Mouse (Mus musculus) kidney, embryonic 14.5 days (tissue): ENCODE results near the gene Bcl2a1a. TPM values are rescaled to one million over a fixed set of nuclear protein-coding genes. Genes with fewer than 3 reads are reported as not detected.
"Not testable (repeated sequence)": the region's sequence is repeated elsewhere in the genome, so short reads cannot be mapped to it uniquely, and the experiment has no call there.

Experiments used
- ATAC-seq: fragments of 200-750 bp; cut with Nextera tagmentation; 2 replicates; pipeline ENCODE4 v1.8.0; 2017; ENCODE audit warnings: moderate number of reproducible peaks, mild to moderate bottlenecking, moderate TSS enrichment, moderate library complexity; ENCODE audit not compliant: low FRiP score, low TSS enrichment
- H3K27ac ChIP-seq: fragments of 300-500 bp; sonication (generic); 2 replicates; pipeline ENCODE4 v1.5.1; 2014; ENCODE audit warnings: low read depth, mild to moderate bottlenecking, low read length, moderate library complexity, mixed read lengths
- H3K27me3 ChIP-seq: fragments of 300-500 bp; sonication (generic); 2 replicates; pipeline ENCODE4 v1.6.1; 2014; ENCODE audit warnings: mild to moderate bottlenecking, low read length; ENCODE audit not compliant: control insufficient read depth, insufficient read depth
- H3K36me3 ChIP-seq: fragments of 300-500 bp; sonication (generic); 2 replicates; pipeline ENCODE4 v1.6.1; 2014; ENCODE audit warnings: low read length, mixed read lengths; ENCODE audit not compliant: control insufficient read depth, insufficient read depth
- H3K4me1 ChIP-seq: fragments of 300-500 bp; sonication (generic); 2 replicates; pipeline ENCODE4 v1.6.1; 2014; ENCODE audit warnings: low read length, mixed read lengths; ENCODE audit not compliant: control insufficient read depth, insufficient read depth
- H3K4me2 ChIP-seq: fragments of 300-500 bp; sonication (generic); replicated peaks from 2 replicates; pipeline ENCODE4 v1.6.1; 2014; ENCODE audit warnings: low read depth, mild to moderate bottlenecking, low read length
- H3K4me3 ChIP-seq: fragments of 300-500 bp; sonication (generic); 2 replicates; pipeline ENCODE4 v1.5.1; 2014; ENCODE audit warnings: mild to moderate bottlenecking, low read length
- H3K9ac ChIP-seq: fragments of 300-500 bp; sonication (generic); 2 replicates; pipeline ENCODE4 v1.6.1; 2014; ENCODE audit warnings: low read depth, mild to moderate bottlenecking, low read length, moderate library complexity
- H3K9me3 ChIP-seq: fragments of 300-500 bp; sonication (generic); 2 replicates; pipeline ENCODE4 v1.6.1; 2016; ENCODE audit warnings: low read length; ENCODE audit not compliant: control insufficient read depth
- WGBS: fragments of 180-500 bp; shearing (Covaris S2); extraction: QIAGEN DNeasy Blood & Tissue Kit; methylation state at CpG from one replicate; pipeline ENCODE4 v1.1.7; 2014; 5-methylcytosine and 5-hydroxymethylcytosine counted together
- polyA plus RNA-seq: library from polyadenylated mRNA; unstranded; fragments of >200 nt; fragmentation: Nextera tagmentation; extraction: Ambion mirVana; gene quantifications from 2 replicates; pipeline ENCODE4 v1.2.1, GENCODE M21; 2014

The Bcl2a1a gene
- not detected in 2 replicates for polyA plus RNA-seq

DNA sequence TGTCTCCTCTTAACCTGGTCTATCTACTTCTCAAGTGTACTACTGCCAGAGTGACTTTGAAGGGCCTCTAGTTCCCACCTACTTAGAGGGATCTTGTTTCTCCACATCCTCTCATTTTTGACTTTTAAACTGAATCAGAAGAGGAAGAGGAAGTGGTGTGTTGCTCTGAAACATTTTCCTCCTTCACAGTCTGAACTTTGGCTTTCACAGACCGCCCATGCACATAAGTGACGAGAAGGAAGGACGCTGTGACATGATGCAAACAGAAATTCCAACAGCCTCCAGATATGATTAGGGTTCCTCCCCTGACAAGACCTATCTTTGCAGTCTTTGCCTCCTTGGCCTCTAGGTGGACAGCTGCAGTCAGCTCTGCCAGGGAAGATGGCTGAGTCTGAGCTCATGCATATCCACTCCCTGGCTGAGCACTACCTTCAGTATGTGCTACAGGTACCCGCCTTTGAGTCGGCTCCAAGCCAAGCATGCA lies at the start of gene Bcl2a1a:
Bcl2a1a (plus strand) TSS at position 231 of the 484 bp plus-strand sequence.
- not testable (repeated sequence) for H3K4me2 ChIP-seq, ATAC-seq
- 80% methylated on average over 5 of the region's 5 CpGs for WGBS

DNA sequence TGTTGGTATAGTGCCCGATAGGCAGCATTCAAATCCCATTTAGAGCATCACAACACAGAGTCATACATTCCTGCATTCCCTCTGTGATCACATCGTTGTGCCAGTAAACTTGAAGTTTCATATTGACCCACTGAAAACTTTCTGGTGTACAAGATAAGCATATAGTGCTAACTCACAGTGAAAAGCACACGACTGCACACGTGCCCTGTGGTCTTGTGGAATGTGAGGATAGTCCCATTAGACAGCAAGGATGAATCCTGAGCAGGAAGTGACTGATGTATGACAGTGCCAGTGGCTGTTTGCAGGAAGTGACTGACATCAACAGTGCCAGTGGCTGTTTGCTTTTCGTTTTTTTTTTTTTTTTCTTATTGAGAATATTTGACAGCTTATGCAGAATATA lies 40.1 kb upstream of the Bcl2a1a start:
- 84% methylated on average over 4 of the region's 5 CpGs for WGBS
- H3K36me3 ChIP-seq, H3K4me2 ChIP-seq, H3K4me1 ChIP-seq, H3K27ac ChIP-seq, H3K27me3 ChIP-seq, H3K9ac ChIP-seq, ATAC-seq, H3K9me3 ChIP-seq, H3K4me3 ChIP-seq: not testable (repeated sequence)

More for the DNA sequence above, at the start of gene Bcl2a1a:
- not testable (repeated sequence) for H3K36me3 ChIP-seq, H3K27ac ChIP-seq, H3K9ac ChIP-seq, H3K4me3 ChIP-seq, H3K9me3 ChIP-seq, H3K27me3 ChIP-seq, H3K4me1 ChIP-seq

DNA sequence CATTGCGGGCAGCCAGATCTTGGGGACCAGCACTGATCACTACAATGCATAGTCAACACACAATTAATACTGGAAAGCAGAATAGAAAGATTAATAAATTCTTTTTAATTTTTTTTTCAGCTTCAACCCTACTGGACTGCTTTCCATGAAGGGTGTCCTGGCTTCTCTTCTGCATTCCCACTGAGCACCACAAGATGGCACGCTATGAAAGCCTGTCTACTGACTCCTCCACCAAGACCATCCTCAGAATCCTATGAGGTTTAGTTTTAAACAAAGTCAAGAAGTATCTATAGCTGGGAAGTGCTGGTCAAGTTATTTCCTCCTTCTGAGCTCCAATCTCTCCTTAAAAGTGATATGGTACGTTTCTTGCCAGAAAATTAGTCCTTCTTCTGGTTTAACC lies 18.4 kb upstream of the Bcl2a1a start:
- 7% methylated on average over 1 of the region's 3 CpGs for WGBS
- not testable (repeated sequence) for H3K4me3 ChIP-seq, H3K36me3 ChIP-seq, H3K4me2 ChIP-seq, H3K9ac ChIP-seq, H3K27ac ChIP-seq, H3K9me3 ChIP-seq, H3K27me3 ChIP-seq, ATAC-seq, H3K4me1 ChIP-seq

DNA sequence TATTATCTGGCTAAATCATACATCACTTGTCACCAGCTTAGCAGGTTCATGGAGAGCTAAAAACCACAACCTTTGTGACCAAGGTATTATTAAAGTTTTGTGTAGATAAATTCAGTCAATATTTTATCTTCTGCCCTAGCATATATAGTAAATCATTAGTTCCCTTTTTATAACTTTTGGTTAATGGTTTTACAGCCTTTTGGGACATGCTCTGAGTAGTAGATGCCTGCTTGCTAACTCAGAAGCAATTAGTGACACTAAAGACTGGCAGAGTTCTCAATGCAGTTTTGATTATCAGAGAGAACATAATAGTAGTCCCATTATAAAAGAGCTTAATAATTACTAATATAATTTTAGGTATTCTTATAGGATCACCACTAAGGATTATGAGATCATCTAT lies 5.2 kb upstream of the Bcl2a1a start:
- H3K4me1 ChIP-seq, H3K4me3 ChIP-seq, ATAC-seq, H3K36me3 ChIP-seq, H3K27me3 ChIP-seq, H3K9me3 ChIP-seq, H3K27ac ChIP-seq, H3K4me2 ChIP-seq, H3K9ac ChIP-seq: not testable (repeated sequence)

DNA sequence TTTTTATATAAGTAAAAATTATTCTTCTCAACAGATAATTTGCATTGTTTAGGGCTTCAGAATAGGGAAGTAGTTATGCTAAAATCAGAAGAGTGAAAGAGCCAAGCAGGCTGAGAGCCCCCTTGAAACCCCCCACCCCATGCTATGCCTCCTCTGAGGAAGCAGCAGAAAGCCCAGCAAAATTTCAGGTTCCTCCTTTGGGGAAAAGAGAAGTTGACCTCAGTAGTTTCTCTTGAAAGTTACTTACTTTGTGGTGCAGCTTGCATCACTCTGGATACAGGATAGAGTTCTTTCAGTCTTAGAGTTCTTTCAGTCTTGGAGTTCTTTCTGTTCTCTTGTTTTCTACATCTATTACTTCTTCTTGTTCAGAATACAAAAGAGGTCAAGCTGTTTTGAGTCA lies 3.5 kb upstream of the Bcl2a1a start:
- not testable (repeated sequence) for H3K4me1 ChIP-seq, H3K27ac ChIP-seq, H3K36me3 ChIP-seq, ATAC-seq, H3K27me3 ChIP-seq, H3K9ac ChIP-seq, H3K9me3 ChIP-seq, H3K4me2 ChIP-seq, H3K4me3 ChIP-seq

DNA sequence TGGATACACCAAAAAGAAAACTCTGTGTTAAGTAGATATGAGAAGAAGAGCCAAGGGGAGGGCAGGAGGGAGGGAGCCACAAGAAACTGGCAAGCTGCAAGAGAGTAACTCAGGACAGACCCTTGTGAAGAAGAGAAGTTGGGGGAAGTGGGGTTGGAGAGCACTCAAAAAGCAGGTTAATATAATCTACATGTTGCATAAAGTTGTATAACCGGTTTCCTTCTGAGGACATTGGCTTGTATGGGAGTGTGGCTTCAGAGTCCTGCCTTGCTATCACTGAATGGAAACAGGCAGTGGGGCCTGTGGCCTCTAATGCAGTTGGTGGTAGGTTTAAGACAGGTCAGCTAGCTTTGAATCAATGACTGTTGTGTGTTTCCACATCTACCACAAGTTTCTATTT lies 1.5 kb upstream of the Bcl2a1a start:
- H3K9ac ChIP-seq, H3K4me2 ChIP-seq, H3K36me3 ChIP-seq, H3K9me3 ChIP-seq, H3K4me1 ChIP-seq, H3K27ac ChIP-seq, ATAC-seq, H3K4me3 ChIP-seq, H3K27me3 ChIP-seq: not testable (repeated sequence)
- WGBS: no CpG with 5 or more reads among the region's 1 CpGs

DNA sequence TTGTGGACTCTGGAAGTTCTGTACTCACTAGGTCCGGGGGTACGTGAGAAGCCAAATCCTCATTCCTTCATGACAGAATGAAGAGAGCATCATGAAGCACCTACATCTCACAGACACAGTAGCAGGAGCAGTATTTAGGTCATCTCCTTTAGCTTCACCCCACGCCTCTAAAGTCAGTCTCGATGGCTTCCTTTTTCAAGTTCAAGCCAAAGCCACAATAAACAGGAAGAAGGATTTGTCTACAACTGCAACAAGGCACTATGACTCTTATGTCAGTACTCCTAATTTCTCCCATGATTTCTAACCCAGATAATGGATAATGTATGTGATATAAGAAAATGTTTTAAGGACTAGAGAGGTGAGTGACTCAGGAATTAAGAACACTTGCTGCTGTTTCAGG lies 665 bp upstream of the Bcl2a1a start:
- WGBS: 91% methylated on average over 2 of the region's 4 CpGs
- H3K4me1 ChIP-seq, H3K4me3 ChIP-seq, H3K9me3 ChIP-seq, H3K27ac ChIP-seq, H3K36me3 ChIP-seq, H3K4me2 ChIP-seq, ATAC-seq, H3K9ac ChIP-seq, H3K27me3 ChIP-seq: not testable (repeated sequence)

DNA sequence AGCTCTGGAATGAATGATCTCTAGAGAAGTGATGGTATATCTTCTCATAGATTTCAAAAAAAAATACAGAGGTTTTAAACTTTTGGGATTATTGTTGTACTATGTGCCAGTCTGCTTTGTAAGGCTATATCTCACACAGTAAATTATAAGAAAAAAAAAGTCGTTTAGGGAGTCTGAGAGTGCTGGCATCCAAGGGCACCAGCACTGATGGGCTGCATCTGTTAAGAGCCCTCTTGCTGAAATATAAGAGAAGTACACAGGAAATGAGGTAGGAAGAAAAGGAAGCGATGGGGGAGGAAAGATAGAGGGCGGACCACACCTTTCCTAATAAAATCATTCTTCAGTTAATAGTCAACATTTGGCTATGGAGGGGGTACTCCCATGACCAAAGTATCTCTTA lies 2.2 kb downstream of the Bcl2a1a start:
- no peaks in the 10 kb centered on the region for H3K36me3 ChIP-seq

DNA sequence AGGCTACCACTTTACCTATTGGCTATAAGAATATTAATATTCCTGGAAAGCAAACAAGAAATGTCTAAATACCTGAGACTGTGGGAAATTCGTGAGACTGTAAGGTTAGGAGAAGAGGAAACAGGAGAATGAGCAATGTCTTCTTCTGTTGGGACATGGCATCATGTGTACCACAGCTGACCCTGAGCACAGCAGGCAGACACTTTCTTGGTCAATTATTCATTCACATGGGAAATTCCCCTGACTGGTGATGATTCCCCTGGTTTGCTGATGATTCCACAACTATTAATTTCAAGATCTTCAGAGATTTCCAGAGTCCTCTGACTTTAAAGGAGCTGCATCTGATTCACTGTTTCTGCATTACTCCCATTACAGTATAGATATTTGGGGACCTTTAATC lies 3.3 kb downstream of the Bcl2a1a start:
- H3K4me2 ChIP-seq: not testable (repeated sequence)

More for the DNA sequence above, 2.2 kb downstream of the Bcl2a1a start:
- H3K9me3 ChIP-seq: no peaks in the 10 kb centered on the region
- no peak for ATAC-seq
- no peak overlapping the region for H3K9ac ChIP-seq
- no peaks in the 10 kb centered on the region for H3K4me1 ChIP-seq
- no peak overlapping the region for H3K27ac ChIP-seq
- H3K27me3 ChIP-seq: no peaks in the 10 kb centered on the region
- H3K4me3 ChIP-seq: no peak overlapping the region
- WGBS: 73% methylated on average over 3 of the region's 3 CpGs
- no peak overlapping the region for H3K4me2 ChIP-seq

DNA sequence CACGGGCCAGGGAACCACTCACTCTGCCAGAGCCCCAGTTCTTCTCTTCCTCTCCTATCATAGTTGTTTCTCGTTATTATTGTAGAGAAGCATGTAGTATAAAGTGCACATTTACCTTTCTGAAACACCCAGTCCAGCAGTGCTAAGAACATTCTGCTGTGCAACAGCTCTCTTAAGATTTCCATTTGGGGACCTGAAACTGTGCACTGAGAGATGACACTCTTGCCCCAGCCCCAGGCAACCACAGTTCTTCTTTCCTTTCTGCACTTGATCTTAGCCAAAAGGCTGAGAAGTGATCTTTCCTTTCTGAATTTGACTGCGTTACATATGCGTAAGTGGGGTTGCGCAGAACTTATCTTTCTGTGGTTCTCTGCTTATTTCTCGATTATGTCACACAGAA lies 9.8 kb downstream of the Bcl2a1a start:
- not testable (repeated sequence) for H3K27me3 ChIP-seq, H3K4me3 ChIP-seq, H3K4me1 ChIP-seq, H3K27ac ChIP-seq, ATAC-seq, H3K9ac ChIP-seq, H3K9me3 ChIP-seq, H3K4me2 ChIP-seq, H3K36me3 ChIP-seq
- no CpG with 5 or more reads among the region's 6 CpGs for WGBS

More for the DNA sequence above, 3.3 kb downstream of the Bcl2a1a start:
- not testable (repeated sequence) for ATAC-seq, H3K27me3 ChIP-seq, H3K27ac ChIP-seq, H3K36me3 ChIP-seq, H3K4me1 ChIP-seq, H3K9me3 ChIP-seq, H3K4me3 ChIP-seq, H3K9ac ChIP-seq
- WGBS: 56% methylated on average over 1 of the region's 1 CpGs
